Mouse (Mus musculus): ENCODE measurements around the gene Gstt4. TPM values are rescaled to one million over a fixed set of nuclear protein-coding genes. Genes with fewer than 3 reads are reported as not detected.

The Gstt4 gene
- polyA plus RNA-seq, 1 experiment from 2014 or later: not detected

DNA sequence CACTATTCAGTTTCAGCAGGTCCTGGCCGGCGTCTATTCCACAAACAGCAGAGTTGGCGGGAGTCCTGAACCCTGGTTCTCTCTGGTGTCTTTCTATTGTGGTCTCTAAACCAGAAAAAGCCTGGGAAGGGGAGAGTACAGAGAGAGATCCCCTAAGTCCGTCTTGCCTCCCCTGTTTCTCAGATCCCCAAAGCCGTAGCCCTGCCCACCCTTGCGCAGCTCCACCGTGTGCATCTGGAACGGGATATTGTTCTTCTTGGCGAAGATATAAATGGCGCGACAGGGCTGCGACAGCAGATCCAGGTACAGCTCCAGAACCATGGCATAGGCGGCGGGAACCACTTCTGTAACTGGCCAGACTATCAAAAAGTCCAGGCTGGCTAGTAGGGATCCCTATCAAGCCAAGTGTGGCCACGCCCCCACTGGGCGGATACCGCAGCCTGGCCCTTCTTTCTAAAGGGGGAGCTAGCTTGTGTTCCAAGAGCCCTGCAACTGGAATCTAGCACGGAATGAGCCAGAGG lies 24.1 kb downstream of the Gstt4 start, which contains the start of gene Gstt1:
Gene Gstt1, minus strand, starts transcription at position 409 of the 521 bp plus-strand sequence.
- peak within 1 kb of the TSS; percentile 34 for H3K9ac ChIP-seq
- no peaks in the 10 kb centered on the region for H3K9me3 ChIP-seq
- peak; percentile 61 for ATAC-seq
- peak within 1 kb of the TSS; percentile 50 for H3K4me3 ChIP-seq (replicated peaks)
- peak within 1 kb of the TSS; percentile 94 for H3K4me2 ChIP-seq (replicated peaks)
- H3K4me1 ChIP-seq (replicated peaks): peaks cover 16% of the 10 kb centered on the region
- H3K27ac ChIP-seq: no peak within 1 kb of the TSS
- no peaks in the 10 kb centered on the region for H3K27me3 ChIP-seq (replicated peaks)
- WGBS: 2% methylated on average over 18 of the region's 18 CpGs
- no peaks in the 10 kb centered on the region for H3K36me3 ChIP-seq

- Histone ChIP-seq H3K4me2 (replicated peaks) (peak overlapping the region; percentile 94), H3K36me3 (no peaks in the 10 kb centered on the region), H3K4me1 (replicated peaks) (peaks cover 16% of the 10 kb centered on the region), H3K4me3 (replicated peaks) (peak overlapping the region; percentile 50), H3K9ac (peak overlapping the region; percentile 34), H3K9me3 (no peaks in the 10 kb centered on the region), H3K27ac (no peak overlapping the region), H3K27me3 (replicated peaks) (no peaks in the 10 kb centered on the region)
- peak; percentile 63 for ATAC-seq
- WGBS: 2% methylated on average over 12 of the region's 12 CpGs
Observed at GRCm38 (mm10) chr10:75797619-75798175, 24.6 kb downstream of the Gstt4 start.

DNA sequence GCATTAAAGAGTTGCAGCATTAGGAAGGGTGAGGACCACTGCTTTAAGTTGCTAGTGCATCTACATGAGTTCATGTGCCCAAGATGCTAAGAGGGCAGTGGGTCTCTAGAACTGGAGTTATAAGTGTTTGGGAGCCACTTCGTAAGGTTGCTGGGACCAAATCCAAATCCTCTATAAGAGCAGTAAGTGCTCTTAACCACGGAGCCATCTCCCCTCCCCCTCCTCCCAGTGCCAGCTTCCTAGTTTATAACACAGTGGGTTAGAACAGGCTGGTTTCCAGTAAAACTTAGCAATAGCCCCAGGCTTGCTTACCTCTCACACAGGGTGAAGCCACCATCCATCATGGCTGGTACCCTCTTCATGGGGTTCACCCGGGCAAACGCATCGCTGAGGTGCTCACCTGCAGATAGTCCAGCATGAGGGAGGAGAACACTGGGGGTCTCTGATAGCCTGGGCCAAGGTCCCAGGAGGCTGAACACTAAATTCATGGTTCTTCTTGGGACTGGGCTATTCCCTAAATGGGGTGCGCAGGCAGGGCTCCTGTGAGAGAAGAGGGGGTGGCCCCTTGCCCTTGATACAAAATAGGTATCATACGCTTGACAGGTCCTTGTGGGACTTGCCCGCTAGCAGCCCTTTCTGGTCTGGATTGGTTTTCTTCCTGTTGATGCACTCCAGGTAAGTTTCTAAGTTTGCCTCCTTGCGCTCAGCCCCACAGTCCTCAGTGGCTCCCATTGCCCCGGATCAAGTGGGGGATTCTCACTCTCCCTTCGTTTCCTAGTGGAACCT lies 25.4 kb downstream of the Gstt4 start:
- ATAC-seq: no peak
- Histone ChIP-seq H3K4me3 (replicated peaks) (peak overlapping the region; percentile 50), H3K36me3 (no peaks in the 10 kb centered on the region), H3K27me3 (replicated peaks) (no peaks in the 10 kb centered on the region), H3K27ac (no peak overlapping the region), H3K4me1 (replicated peaks) (peaks cover 16% of the 10 kb centered on the region), H3K9ac (peak overlapping the region; percentile 34; the same call in 1 of the 2 replicates), H3K9me3 (no peaks in the 10 kb centered on the region), H3K4me2 (replicated peaks) (peak overlapping the region; percentile 94)
- WGBS: 41% methylated on average over 11 of the region's 11 CpGs

GRCm38 (mm10) chr10:75794880-75795279 lies 27.5 kb downstream of the Gstt4 start:
- Histone ChIP-seq H3K36me3 (no peaks in the 10 kb centered on the region), H3K4me2 (replicated peaks) (peak overlapping the region; percentile 18; the same call in 1 of the 2 replicates), H3K9me3 (no peaks in the 10 kb centered on the region), H3K9ac (no peak overlapping the region), H3K27ac (no peak overlapping the region), H3K4me3 (replicated peaks) (no peak overlapping the region), H3K27me3 (replicated peaks) (no peaks in the 10 kb centered on the region), H3K4me1 (replicated peaks) (peaks cover 18% of the 10 kb centered on the region)
- peak; percentile 53 for ATAC-seq
- 33% methylated on average over 3 of the region's 3 CpGs for WGBS

DNA sequence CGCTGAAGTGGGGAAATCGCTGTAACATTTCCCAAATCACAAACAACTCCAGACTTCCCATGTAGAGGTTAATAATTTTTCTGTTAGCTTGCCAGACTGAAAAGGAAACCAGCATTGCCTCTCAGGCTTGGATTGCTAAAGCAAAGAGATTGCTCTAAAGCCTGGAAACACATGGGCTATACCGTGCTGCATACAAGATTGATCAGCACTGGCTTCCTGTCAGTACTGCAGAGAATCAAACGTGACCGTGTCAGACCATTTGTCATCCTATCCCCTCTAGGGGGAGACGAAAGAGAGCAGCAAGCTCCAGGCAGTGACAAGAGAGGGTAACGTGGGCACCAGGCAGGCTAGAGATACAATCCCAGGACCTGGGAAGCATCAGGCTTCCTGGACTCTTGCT lies 31.6 kb downstream of the Gstt4 start:
- H3K4me1 ChIP-seq (replicated peaks): peaks cover 9% of the 10 kb centered on the region; the same call in 1 of the 2 replicates
- H3K27me3 ChIP-seq (replicated peaks): no peaks in the 10 kb centered on the region
- 13% methylated on average over 7 of the region's 7 CpGs for WGBS
- no peaks in the 10 kb centered on the region for H3K36me3 ChIP-seq
- no peak overlapping the region for H3K4me2 ChIP-seq (replicated peaks)
- H3K27ac ChIP-seq: no peak overlapping the region
- H3K9ac ChIP-seq: no peak overlapping the region
- H3K9me3 ChIP-seq: no peaks in the 10 kb centered on the region
- ATAC-seq: no peak
- H3K4me3 ChIP-seq (replicated peaks): no peak overlapping the region

GRCm38 (mm10) chr10:75789841-75790240 lies 32.5 kb downstream of the Gstt4 start:
- no peaks in the 10 kb centered on the region for H3K36me3 ChIP-seq
- peaks cover 3% of the 10 kb centered on the region; the same call in 1 of the 2 replicates for H3K4me1 ChIP-seq (replicated peaks)
- peak; percentile 92 for ATAC-seq
- 0 out of 2 replicates have a peak overlapping the region, but pooled peaks have one; percentile 15 for H3K27ac ChIP-seq
- WGBS: 64% methylated on average over 5 of the region's 5 CpGs
- no peak overlapping the region for H3K9ac ChIP-seq
- H3K4me2 ChIP-seq (replicated peaks): no peak overlapping the region
- no peaks in the 10 kb centered on the region for H3K27me3 ChIP-seq (replicated peaks)
- H3K4me3 ChIP-seq (replicated peaks): no peak overlapping the region
- no peaks in the 10 kb centered on the region for H3K9me3 ChIP-seq

DNA sequence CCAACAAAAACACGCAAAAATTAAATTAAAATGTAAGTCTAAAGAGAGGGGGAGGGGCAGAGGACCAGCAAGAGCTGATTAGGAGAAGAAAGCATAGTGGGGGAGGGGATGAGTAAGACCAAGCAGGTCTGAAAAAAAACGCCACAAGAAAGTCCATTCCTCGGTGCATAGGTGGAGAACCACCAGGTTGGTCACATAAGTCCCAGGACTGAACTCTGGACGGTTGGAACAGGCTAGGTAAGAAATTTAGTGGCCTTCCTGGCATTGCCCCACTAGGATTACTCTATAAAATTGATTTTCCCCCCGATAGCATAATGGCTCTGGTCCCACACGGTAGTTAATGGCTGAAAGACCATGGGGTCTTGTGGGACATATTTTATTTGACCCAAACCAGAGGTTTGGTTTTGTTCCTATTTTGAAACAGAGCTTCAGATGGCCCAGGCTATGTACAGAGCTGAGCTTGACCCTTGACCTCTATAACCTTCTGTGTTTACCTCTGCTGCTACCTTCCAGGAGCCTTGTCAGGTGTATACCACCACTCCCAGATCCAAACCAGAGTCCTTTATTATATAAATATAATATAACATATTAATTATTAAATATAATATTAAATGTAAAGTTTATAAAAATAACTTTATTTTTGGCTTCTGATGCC lies 33.1 kb downstream of the Gstt4 start:
- H3K27ac ChIP-seq: no peak overlapping the region
- H3K36me3 ChIP-seq: no peaks in the 10 kb centered on the region
- no peaks in the 10 kb centered on the region for H3K27me3 ChIP-seq (replicated peaks)
- no peak overlapping the region for H3K4me3 ChIP-seq (replicated peaks)
- H3K4me1 ChIP-seq (replicated peaks): 0 out of 2 replicates have a peak, but pooled peaks cover 2% of the 10 kb centered on the region
- no peak overlapping the region for H3K4me2 ChIP-seq (replicated peaks)
- no peaks in the 10 kb centered on the region for H3K9me3 ChIP-seq
- ATAC-seq: peak; percentile 70; the same call in 1 of the 2 replicates
- H3K9ac ChIP-seq: no peak overlapping the region
- 81% methylated on average over 6 of the region's 6 CpGs for WGBS

DNA sequence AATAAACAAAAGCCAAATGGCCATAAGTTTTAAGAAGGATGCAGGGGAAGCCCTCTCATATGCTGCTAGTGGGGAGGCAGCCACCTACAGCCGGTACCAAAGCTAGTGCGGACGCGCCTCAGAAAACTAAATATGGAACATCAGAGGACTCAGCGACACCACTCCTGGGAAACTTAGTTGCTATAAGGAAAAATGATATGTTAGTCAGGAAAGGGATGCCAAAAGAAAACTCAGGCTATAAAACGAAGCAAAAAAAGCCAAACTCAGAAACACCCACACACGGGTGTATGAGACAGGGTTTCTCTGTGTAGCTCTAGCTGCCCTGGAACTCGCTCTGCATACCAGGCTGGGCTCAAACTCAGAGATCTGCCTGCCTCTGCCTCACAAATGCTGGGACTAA lies 34.1 kb downstream of the Gstt4 start:
- no peak overlapping the region for H3K4me2 ChIP-seq (replicated peaks)
- no peak overlapping the region for H3K27ac ChIP-seq
- H3K27me3 ChIP-seq (replicated peaks): no peaks in the 10 kb centered on the region
- 92% methylated on average over 8 of the region's 8 CpGs for WGBS
- no peaks in the 10 kb centered on the region for H3K36me3 ChIP-seq
- no peak for ATAC-seq
- H3K9me3 ChIP-seq: no peaks in the 10 kb centered on the region
- no peak overlapping the region for H3K9ac ChIP-seq
- H3K4me1 ChIP-seq (replicated peaks): 0 out of 2 replicates have a peak, but pooled peaks cover 2% of the 10 kb centered on the region
- no peak overlapping the region for H3K4me3 ChIP-seq (replicated peaks)

GRCm38 (mm10) chr10:75785442-75785841 lies 36.9 kb downstream of the Gstt4 start:
- no peak overlapping the region for H3K9ac ChIP-seq
- H3K4me3 ChIP-seq (replicated peaks): no peak overlapping the region
- H3K4me2 ChIP-seq (replicated peaks): no peak overlapping the region
- H3K9me3 ChIP-seq: no peaks in the 10 kb centered on the region
- peaks cover 6% of the 10 kb centered on the region; the same call in 1 of the 2 replicates for H3K4me1 ChIP-seq (replicated peaks)
- no peak overlapping the region for H3K27ac ChIP-seq
- no peaks in the 10 kb centered on the region for H3K36me3 ChIP-seq
- 64% methylated on average over 1 of the region's 1 CpGs for WGBS
- H3K27me3 ChIP-seq (replicated peaks): no peaks in the 10 kb centered on the region
- ATAC-seq: no peak

GRCm38 (mm10) chr10:75780769-75781578 lies 41.4 kb downstream of the Gstt4 start, which contains the start of the genes Gm20441 and Gstt3:
Gene Gm20441, minus strand, starts transcription at chr10:75780954.
Gene Gstt3, minus strand, starts transcription at chr10:75781414.
- Histone ChIP-seq H3K9ac (peak within 1 kb of the TSS; percentile 66), H3K4me3 (replicated peaks) (peak within 1 kb of the TSS; percentile 58), H3K27ac (peak within 1 kb of the TSS; percentile 89), H3K27me3 (replicated peaks) (no peaks in the 10 kb centered on the region), H3K4me2 (replicated peaks) (peak within 1 kb of the TSS; percentile 96), H3K4me1 (replicated peaks) (peaks cover 8% of the 10 kb centered on the region; the same call in 1 of the 2 replicates), H3K36me3 (no peaks in the 10 kb centered on the region), H3K9me3 (no peaks in the 10 kb centered on the region)
- under 1% methylated on average over 28 of the region's 28 CpGs for WGBS
- ATAC-seq: peak; percentile 95

All from intestine, embryonic 15.5 days (tissue).